7 mouse cellular contexts compared by ENCODE assay signal in the genomic region with DNA sequence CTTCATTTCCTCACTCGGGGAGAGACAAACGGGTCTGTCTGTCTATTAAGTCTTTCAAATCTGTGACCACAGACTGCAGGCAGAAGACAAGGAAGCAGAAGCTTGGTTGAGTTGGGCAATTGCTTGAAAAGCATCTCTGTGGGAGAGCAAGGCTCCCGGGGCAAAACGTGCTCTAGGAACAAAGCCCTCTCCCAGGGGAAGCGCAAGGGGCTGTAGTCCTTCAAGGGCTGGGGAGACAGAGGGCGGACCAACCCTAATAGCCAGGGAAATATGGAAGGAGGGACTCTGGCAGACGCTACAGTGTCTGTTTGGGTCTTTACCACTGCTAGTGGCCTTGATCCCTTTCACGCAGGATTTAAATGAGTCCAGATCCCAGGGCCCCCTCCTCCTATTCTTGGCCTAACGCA.
A peak's percentile ranks its signal among the peaks of the same experiment; 100 is the strongest.
DNase-seq lines count a peak whose midpoint lies in the region; ATAC-seq and TF ChIP-seq lines count a peak whose summit lies in the region.

No protein-coding gene starts in this region.

- TF ChIP-seq CTCF in testis, adult 2 months (IDR thresholded peaks at IDR 0.05; ENCODE audit: control insufficient read depth, insufficient read depth, insufficient replicate concordance, low read depth, low read length): no peak
- TF ChIP-seq CTCF in hindbrain, postnatal 0 days (IDR thresholded peaks at IDR 0.05; ENCODE audit: low read depth): no peak

- DNase-seq in testis, postnatal 14 days (ENCODE audit: low spot score): no peak
- DNase-seq in forebrain, embryonic 11.5 days (ENCODE audit: low spot score): peak; percentile 61
- peak; percentile 25 for DNase-seq in hindbrain, postnatal 0 days (ENCODE audit: low spot score)
- DNase-seq in layer of hippocampus, adult 8-10 months (ENCODE audit: low spot score in 2 of 2): no peak
- DNase-seq in right cerebral cortex, adult 2 months (ENCODE audit: low spot score in 2 of 2): no peak

- ATAC-seq in forebrain, embryonic 11.5 days (replicated peaks; ENCODE audit: low FRiP score): peak; percentile 33; the same call in 1 of the 2 replicates
- ATAC-seq in hindbrain, postnatal 0 days: peak; percentile 51; the same call in 1 of the 2 replicates
- peak; percentile 40; the same call in 1 of the 2 replicates for ATAC-seq in midbrain, embryonic 13.5 days

- peaks cover 8% of the 10 kb centered on the region for H3K4me1 ChIP-seq in testis, adult 2 months (ENCODE audit: control insufficient read depth, insufficient read depth, low read length)
- H3K4me1 ChIP-seq in forebrain, embryonic 11.5 days (replicated peaks; ENCODE audit: control insufficient read depth, insufficient read depth, low read length): no peaks in the 10 kb centered on the region
- H3K4me1 ChIP-seq in hindbrain, postnatal 0 days (ENCODE audit: insufficient read depth, low read length): peaks cover 6% of the 10 kb centered on the region
- H3K4me1 ChIP-seq in midbrain, embryonic 13.5 days (replicated peaks): peaks cover 19% of the 10 kb centered on the region

- WGBS in forebrain, embryonic 11.5 days: 3% methylated on average over 9 of the region's 9 CpGs
- WGBS in hindbrain, postnatal 0 days: 4% methylated on average over 9 of the region's 9 CpGs
- WGBS in midbrain, embryonic 13.5 days: 1% methylated on average over 9 of the region's 9 CpGs

- H3K4me2 ChIP-seq in forebrain, embryonic 11.5 days (ENCODE audit: low read depth, low read length, severe bottlenecking): peak overlapping the region; percentile 43
- H3K4me2 ChIP-seq in hindbrain, postnatal 0 days (ENCODE audit: low read depth, low read length): peak overlapping the region; percentile 56
- H3K4me2 ChIP-seq in midbrain, embryonic 13.5 days (replicated peaks): peak overlapping the region; percentile 52

- H3K9ac ChIP-seq in forebrain, embryonic 11.5 days (ENCODE audit: low read length): peak overlapping the region; percentile 49
- H3K9ac ChIP-seq in hindbrain, postnatal 0 days (replicated peaks; ENCODE audit: low read length): peak overlapping the region; percentile 30; the same call in 1 of the 2 replicates
- peak overlapping the region; percentile 52; the same call in 1 of the 2 replicates for H3K9ac ChIP-seq in midbrain, embryonic 13.5 days (replicated peaks)

- no peaks in the 10 kb centered on the region for H3K9me3 ChIP-seq in forebrain, embryonic 11.5 days (ENCODE audit: control insufficient read depth, low read length)
- H3K9me3 ChIP-seq in hindbrain, postnatal 0 days (ENCODE audit: low read length): no peaks in the 10 kb centered on the region
- no peaks in the 10 kb centered on the region for H3K9me3 ChIP-seq in midbrain, embryonic 13.5 days

- H3K4me3 ChIP-seq in testis, adult 2 months (ENCODE audit: control insufficient read depth, low read depth, low read length): peak overlapping the region; percentile 25; the same call in 1 of the 2 replicates
- peak overlapping the region; percentile 13; the same call in 1 of the 2 replicates for H3K4me3 ChIP-seq in forebrain, embryonic 11.5 days (ENCODE audit: low read depth, low read length)
- H3K4me3 ChIP-seq in hindbrain, postnatal 0 days (ENCODE audit: low read length): peak overlapping the region; percentile 24
- peak overlapping the region; percentile 23 for H3K4me3 ChIP-seq in midbrain, embryonic 13.5 days (replicated peaks)

- H3K36me3 ChIP-seq in testis, adult 2 months (ENCODE audit: control insufficient read depth, insufficient read depth, low read length): no peaks in the 10 kb centered on the region
- H3K36me3 ChIP-seq in forebrain, embryonic 11.5 days (ENCODE audit: control insufficient read depth, insufficient read depth, low read length): no peaks in the 10 kb centered on the region
- no peaks in the 10 kb centered on the region for H3K36me3 ChIP-seq in hindbrain, postnatal 0 days (ENCODE audit: insufficient read depth, low read length)
- no peaks in the 10 kb centered on the region for H3K36me3 ChIP-seq in midbrain, embryonic 13.5 days

- H3K27ac ChIP-seq in testis, adult 2 months (ENCODE audit: control insufficient read depth, insufficient read depth, low read depth, low read length): no peak overlapping the region
- no peak overlapping the region; the same call in 1 of the 2 replicates for H3K27ac ChIP-seq in forebrain, embryonic 11.5 days (ENCODE audit: low read depth, low read length)
- 0 out of 2 replicates have a peak overlapping the region, but pooled peaks have one; percentile 32 for H3K27ac ChIP-seq in hindbrain, postnatal 0 days
- 0 out of 2 replicates have a peak overlapping the region, but pooled peaks have one; percentile 45 for H3K27ac ChIP-seq in midbrain, embryonic 13.5 days

- no peaks in the 10 kb centered on the region for H3K27me3 ChIP-seq in testis, adult 2 months (ENCODE audit: control insufficient read depth, insufficient read depth, low read length)
- peaks cover 2% of the 10 kb centered on the region; the same call in 1 of the 2 replicates for H3K27me3 ChIP-seq in forebrain, embryonic 11.5 days (ENCODE audit: control insufficient read depth, insufficient read depth, low read length)
- H3K27me3 ChIP-seq in hindbrain, postnatal 0 days (ENCODE audit: insufficient read depth, low read length): no peaks in the 10 kb centered on the region
- H3K27me3 ChIP-seq in midbrain, embryonic 13.5 days: peaks cover 19% of the 10 kb centered on the region

- TF ChIP-seq POLR2A in testis, adult 2 months (IDR thresholded peaks at IDR 0.05; ENCODE audit: control insufficient read depth, low read depth, low read length): no peak

Comparison
In these comparisons a context has a peak if more than half of its experiments do, and no peak if none do; other contexts are left out.
1. H3K27ac ChIP-seq: peak in hindbrain, postnatal 0 days (single experiment) and midbrain, embryonic 13.5 days (single experiment); none in testis, adult 2 months (single experiment) and forebrain, embryonic 11.5 days (single experiment).
2. DNase-seq: peak in forebrain, embryonic 11.5 days (single experiment) and hindbrain, postnatal 0 days (single experiment); none in testis, postnatal 14 days (single experiment), layer of hippocampus, adult 8-10 months (0 of 2) and right cerebral cortex, adult 2 months (0 of 2).
3. Peak in every context shown above with its lines, with median percentiles within 50 percentile points of each other: H3K4me3 ChIP-seq, ATAC-seq, H3K4me2 ChIP-seq and H3K9ac ChIP-seq.